Mouse (Mus musculus): ENCODE data around the gene Gja4. TPM values are rescaled to one million over a fixed set of nuclear protein-coding genes. Genes with fewer than 3 reads are reported as not detected.

The Gja4 gene
- polyA plus RNA-seq, 1 experiment = 17.8 TPM

- no peak for TF ChIP-seq CTCF (conservative IDR thresholded peaks at IDR 0.05; ENCODE audit: insufficient read depth, insufficient read length, low read depth, low read length)
- TF ChIP-seq POLR2A (IDR thresholded peaks at IDR 0.05; ENCODE audit: low read depth, low read length) = no peak
- no peak for DNase-seq
- WGBS = 59% methylated on average over 4 of the region's 4 CpGs
- Histone ChIP-seq H3K4me3 (ENCODE audit: insufficient read depth, low read depth, low read length) (no peak overlapping the region), H3K27me3 (replicated peaks; ENCODE audit: control insufficient read depth, insufficient read depth, low read length) (no peaks in the 10 kb centered on the region), H3K27ac (ENCODE audit: insufficient read depth, low read depth, low read length) (no peak overlapping the region), H3K4me1 (ENCODE audit: control insufficient read depth, insufficient read depth, low read length) (no peaks in the 10 kb centered on the region), H3K36me3 (ENCODE audit: control insufficient read depth, insufficient read depth, low read length) (no peaks in the 10 kb centered on the region)
Measured at GRCm38 (mm10) chr4:127349560-127350300, 35.9 kb upstream of the Gja4 start.

- Histone ChIP-seq H3K4me3 (ENCODE audit: insufficient read depth, low read depth, low read length) (no peak overlapping the region), H3K27ac (ENCODE audit: insufficient read depth, low read depth, low read length) (no peak overlapping the region), H3K27me3 (replicated peaks; ENCODE audit: control insufficient read depth, insufficient read depth, low read length) (no peaks in the 10 kb centered on the region), H3K36me3 (ENCODE audit: control insufficient read depth, insufficient read depth, low read length) (no peaks in the 10 kb centered on the region), H3K4me1 (ENCODE audit: control insufficient read depth, insufficient read depth, low read length) (no peaks in the 10 kb centered on the region)
- no peak for TF ChIP-seq POLR2A (IDR thresholded peaks at IDR 0.05; ENCODE audit: low read depth, low read length)
- no peak for TF ChIP-seq CTCF (conservative IDR thresholded peaks at IDR 0.05; ENCODE audit: insufficient read depth, insufficient read length, low read depth, low read length)
- 82% methylated on average over 5 of the region's 5 CpGs for WGBS
- DNase-seq = no peak
Measured at GRCm38 (mm10) chr4:127345000-127345399, 31.2 kb upstream of the Gja4 start.

- no peaks in the 10 kb centered on the region for H3K36me3 ChIP-seq (ENCODE audit: control insufficient read depth, insufficient read depth, low read length)
- WGBS = 51% methylated on average over 6 of the region's 6 CpGs
- no peak overlapping the region for H3K4me3 ChIP-seq (ENCODE audit: insufficient read depth, low read depth, low read length)
- no peaks in the 10 kb centered on the region for H3K4me1 ChIP-seq (ENCODE audit: control insufficient read depth, insufficient read depth, low read length)
- DNase-seq = no peak
- TF ChIP-seq POLR2A (IDR thresholded peaks at IDR 0.05; ENCODE audit: low read depth, low read length) (no peak), CTCF (conservative IDR thresholded peaks at IDR 0.05; ENCODE audit: insufficient read depth, insufficient read length, low read depth, low read length) (no peak)
- H3K27ac ChIP-seq (ENCODE audit: insufficient read depth, low read depth, low read length) = no peak overlapping the region
- no peaks in the 10 kb centered on the region for H3K27me3 ChIP-seq (replicated peaks; ENCODE audit: control insufficient read depth, insufficient read depth, low read length)
Measured at GRCm38 (mm10) chr4:127341372-127341771, 27.5 kb upstream of the Gja4 start.

- no peak for DNase-seq
- TF ChIP-seq POLR2A (IDR thresholded peaks at IDR 0.05; ENCODE audit: low read depth, low read length) = no peak
- TF ChIP-seq CTCF (conservative IDR thresholded peaks at IDR 0.05; ENCODE audit: insufficient read depth, insufficient read length, low read depth, low read length) = no peak
- Histone ChIP-seq H3K36me3 (ENCODE audit: control insufficient read depth, insufficient read depth, low read length) (no peaks in the 10 kb centered on the region), H3K4me3 (ENCODE audit: insufficient read depth, low read depth, low read length) (no peak overlapping the region), H3K27ac (ENCODE audit: insufficient read depth, low read depth, low read length) (no peak overlapping the region), H3K27me3 (replicated peaks; ENCODE audit: control insufficient read depth, insufficient read depth, low read length) (no peaks in the 10 kb centered on the region), H3K4me1 (ENCODE audit: control insufficient read depth, insufficient read depth, low read length) (no peaks in the 10 kb centered on the region)
- WGBS = 85% methylated on average over 5 of the region's 5 CpGs
Measured at GRCm38 (mm10) chr4:127337668-127338067, 23.8 kb upstream of the Gja4 start.

- H3K27ac ChIP-seq (ENCODE audit: insufficient read depth, low read depth, low read length) = no peak overlapping the region
- WGBS = 48% methylated on average over 5 of the region's 5 CpGs
- no peaks in the 10 kb centered on the region for H3K4me1 ChIP-seq (ENCODE audit: control insufficient read depth, insufficient read depth, low read length)
- TF ChIP-seq CTCF (conservative IDR thresholded peaks at IDR 0.05; ENCODE audit: insufficient read depth, insufficient read length, low read depth, low read length) (no peak), POLR2A (IDR thresholded peaks at IDR 0.05; ENCODE audit: low read depth, low read length) (no peak)
- H3K4me3 ChIP-seq (ENCODE audit: insufficient read depth, low read depth, low read length) = no peak overlapping the region
- DNase-seq = no peak
- no peaks in the 10 kb centered on the region for H3K36me3 ChIP-seq (ENCODE audit: control insufficient read depth, insufficient read depth, low read length)
- no peaks in the 10 kb centered on the region; the same call in 1 of the 2 replicates for H3K27me3 ChIP-seq (replicated peaks; ENCODE audit: control insufficient read depth, insufficient read depth, low read length)
Measured at GRCm38 (mm10) chr4:127334870-127335504, 21.1 kb upstream of the Gja4 start.

GRCm38 (mm10) chr4:127331171-127331570 lies 17.3 kb upstream of the Gja4 start:
- H3K27me3 ChIP-seq (replicated peaks; ENCODE audit: control insufficient read depth, insufficient read depth, low read length) = no peaks in the 10 kb centered on the region; the same call in 1 of the 2 replicates
- no peak overlapping the region for H3K27ac ChIP-seq (ENCODE audit: insufficient read depth, low read depth, low read length)
- no peaks in the 10 kb centered on the region for H3K4me1 ChIP-seq (ENCODE audit: control insufficient read depth, insufficient read depth, low read length)
- H3K36me3 ChIP-seq (ENCODE audit: control insufficient read depth, insufficient read depth, low read length) = no peaks in the 10 kb centered on the region
- no peak for TF ChIP-seq CTCF (conservative IDR thresholded peaks at IDR 0.05; ENCODE audit: insufficient read depth, insufficient read length, low read depth, low read length)
- TF ChIP-seq POLR2A (IDR thresholded peaks at IDR 0.05; ENCODE audit: low read depth, low read length) = no peak
- H3K4me3 ChIP-seq (ENCODE audit: insufficient read depth, low read depth, low read length) = no peak overlapping the region
- WGBS = 29% methylated on average over 13 of the region's 13 CpGs
- no peak for DNase-seq
